Mouse (Mus musculus) CH12.LX (cell line): Measurements from ENCODE around the gene Zc3h4.

Experiments
- BHLHE40 ChIP-seq: IDR thresholded peaks from 2 replicates; pipeline ENCODE4 v1.6.1; 2011; ENCODE audit warnings: mild to moderate bottlenecking, low read depth, low read length, improper control_type of control experiment
- CTCF ChIP-seq, 2 experiments: IDR thresholded peaks in 1 of 2; conservative IDR thresholded peaks in 1 of 2; 2 replicates each; pipeline ENCODE4 v1.5.1; 2011 to 2012; ENCODE audit warnings: low read depth in 2 of 2, low read length in 2 of 2, improper control_type of control experiment in 1 of 2, inconsistent platforms in 1 of 2, mild to moderate bottlenecking in 1 of 2, moderate library complexity in 1 of 2
- E2F4 ChIP-seq: IDR thresholded peaks from 2 replicates; pipeline ENCODE4 v1.6.1; 2011; ENCODE audit warnings: low read depth, low read length, improper control_type of control experiment; ENCODE audit not compliant: insufficient replicate concordance
- ETS1 ChIP-seq: conservative IDR thresholded peaks from 2 replicates; pipeline ENCODE4 v1.6.1; 2012; ENCODE audit warnings: low read depth, mild to moderate bottlenecking, inconsistent platforms, low read length, improper control_type of control experiment, moderate library complexity
- HCFC1 ChIP-seq: IDR thresholded peaks from 2 replicates; pipeline ENCODE4 v1.6.1; 2012; ENCODE audit warnings: low read depth, mild to moderate bottlenecking, inconsistent platforms, low read length, improper control_type of control experiment
- MAFK ChIP-seq: IDR thresholded peaks from 2 replicates; pipeline ENCODE4 v1.6.1; 2011; ENCODE audit warnings: low read length, improper control_type of control experiment; ENCODE audit not compliant: insufficient replicate concordance
- MAX ChIP-seq: IDR thresholded peaks from 2 replicates; pipeline ENCODE4 v1.6.1; 2011; ENCODE audit warnings: low read length, improper control_type of control experiment
- POLR2A ChIP-seq: IDR thresholded peaks from 2 replicates; pipeline ENCODE4 v1.6.1; 2011; ENCODE audit warnings: low read depth, mild to moderate bottlenecking, improper control_type of control experiment, low read length
- POLR2AphosphoS2 ChIP-seq: IDR thresholded peaks from 2 replicates; pipeline ENCODE4 v1.6.1; 2011; ENCODE audit warnings: low read depth, low read length, improper control_type of control experiment
- RCOR1 ChIP-seq: conservative IDR thresholded peaks from 2 replicates; pipeline ENCODE4 v1.6.1; 2012; ENCODE audit warnings: low read depth, mild to moderate bottlenecking, inconsistent platforms, low read length, improper control_type of control experiment
- TBP ChIP-seq: conservative IDR thresholded peaks from 2 replicates; pipeline ENCODE4 v1.6.1; 2011; ENCODE audit warnings: low read depth, low read length, improper control_type of control experiment

GRCm38 (mm10) chr7:16374989-16375388 lies 25.7 kb upstream of the Zc3h4 start:
- no peak for TF ChIP-seq MAX
- TF ChIP-seq HCFC1: no peak
- TF ChIP-seq CTCF (conservative IDR thresholded peaks at IDR 0.05 in 1 of 2, IDR thresholded peaks at IDR 0.05 in 1 of 2; ENCODE audit: low read depth in 2 of 2, low read length in 2 of 2): no peak
- TF ChIP-seq MAFK: no peak
- no peak for TF ChIP-seq POLR2A
- no peak for TF ChIP-seq BHLHE40
- TF ChIP-seq POLR2AphosphoS2: no peak
- TF ChIP-seq E2F4: no peak
- TF ChIP-seq TBP: no peak
- TF ChIP-seq RCOR1: no peak
- no peak for TF ChIP-seq ETS1
